Mouse (Mus musculus) midbrain, embryonic 10.5 days (tissue): Measurements from ENCODE around the gene Fetub. TPM values are rescaled to one million over a fixed set of nuclear protein-coding genes. Genes with fewer than 3 reads are reported as not detected.

Experiments used
- DNase-seq: peaks from one replicate; pipeline ENCODE4 v3.0.0-alpha.2; 2017; ENCODE audit warnings: low spot score
- H3K27ac ChIP-seq: fragments of 300-500 bp; sonication (generic); replicated peaks from 2 replicates; pipeline ENCODE4 v1.5.1; 2016; ENCODE audit warnings: mild to moderate bottlenecking
- H3K27me3 ChIP-seq: fragments of 300-500 bp; sonication (generic); 2 replicates; pipeline ENCODE4 v1.6.1; 2016; ENCODE audit warnings: low read depth, mild to moderate bottlenecking; ENCODE audit not compliant: poor library complexity, severe bottlenecking
- H3K36me3 ChIP-seq: fragments of 300-500 bp; sonication (generic); 2 replicates; pipeline ENCODE4 v1.6.1; 2016; ENCODE audit warnings: mild to moderate bottlenecking, moderate library complexity
- H3K4me1 ChIP-seq: fragments of 300-500 bp; sonication (generic); 2 replicates; pipeline ENCODE4 v1.6.1; 2016
- H3K4me3 ChIP-seq: fragments of 300-500 bp; sonication (generic); 2 replicates; pipeline ENCODE4 v1.5.1; 2016; ENCODE audit warnings: mild to moderate bottlenecking, moderate library complexity
- H3K9me3 ChIP-seq: fragments of 300-500 bp; sonication (generic); replicated peaks from 2 replicates; pipeline ENCODE4 v1.6.1; 2016; ENCODE audit warnings: mild to moderate bottlenecking
- WGBS: fragments of 180-500 bp; shearing (Covaris S2); methylation state at CpG from one replicate; pipeline ENCODE4 v1.1.7; 2016; 5-methylcytosine and 5-hydroxymethylcytosine counted together
- polyA plus RNA-seq: library from polyadenylated mRNA; unstranded; fragments of >200 nt; fragmentation: Nextera tagmentation; extraction: Ambion mirVana; gene quantifications from 2 replicates; pipeline ENCODE4 v1.2.1, GENCODE M21; 2016

The Fetub gene
- polyA plus RNA-seq, 1 experiment from 2014 or later, result not detected

GRCm38 (mm10) chr16:22888835-22889234, 29.3 kb upstream of the Fetub start:
- peaks cover 16% of the 10 kb centered on the region for H3K4me1 ChIP-seq
- H3K9me3 ChIP-seq, result no peaks in the 10 kb centered on the region
- peak; percentile 23 for DNase-seq
- 55% methylated on average over 4 of the region's 4 CpGs for WGBS
- H3K4me3 ChIP-seq, result no peak overlapping the region
- no peaks in the 10 kb centered on the region for H3K36me3 ChIP-seq
- H3K27me3 ChIP-seq, result no peaks in the 10 kb centered on the region
- peak overlapping the region; percentile 65 for H3K27ac ChIP-seq

DNA sequence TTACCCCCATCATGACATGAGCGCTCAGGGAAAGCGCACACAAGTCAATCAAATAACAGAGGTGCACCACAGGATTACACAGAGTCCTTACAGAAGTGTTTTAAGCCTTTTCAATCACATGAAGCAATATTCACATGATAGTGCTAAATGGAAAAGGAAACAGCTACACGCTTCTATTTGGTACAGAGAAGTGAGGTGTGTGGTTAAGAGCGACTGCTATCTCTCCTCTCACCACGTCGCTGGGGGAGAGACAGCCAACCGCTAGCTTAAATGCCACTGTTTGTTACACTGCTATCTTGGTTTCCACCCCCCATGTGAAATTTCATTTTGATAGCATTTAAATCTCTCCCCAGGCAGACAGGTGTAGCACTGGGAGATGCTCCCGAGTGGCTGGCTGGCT, 28.4 kb upstream of the Fetub start:
- H3K27me3 ChIP-seq, result no peaks in the 10 kb centered on the region
- DNase-seq, result no peak
- no peak overlapping the region for H3K4me3 ChIP-seq
- H3K9me3 ChIP-seq, result no peaks in the 10 kb centered on the region
- H3K36me3 ChIP-seq, result no peaks in the 10 kb centered on the region
- peaks cover 21% of the 10 kb centered on the region for H3K4me1 ChIP-seq
- H3K27ac ChIP-seq, result peak overlapping the region; percentile 65
- 88% methylated on average over 8 of the region's 8 CpGs for WGBS

GRCm38 (mm10) chr16:22890683-22891510, 27.2 kb upstream of the Fetub start, which contains the start of gene Ahsg:
Ahsg (plus strand) TSS chr16:22891277.
- Histone ChIP-seq H3K9me3 (no peaks in the 10 kb centered on the region), H3K4me3 (no peak within 1 kb of the TSS), H3K36me3 (no peaks in the 10 kb centered on the region), H3K27ac (no peak within 1 kb of the TSS), H3K27me3 (no peaks in the 10 kb centered on the region), H3K4me1 (peaks cover 21% of the 10 kb centered on the region)
- WGBS, result 89% methylated on average over 11 of the region's 11 CpGs
- no peak for DNase-seq

- Histone ChIP-seq H3K36me3 (no peaks in the 10 kb centered on the region), H3K27me3 (no peaks in the 10 kb centered on the region), H3K4me3 (no peak overlapping the region), H3K27ac (no peak overlapping the region), H3K9me3 (no peaks in the 10 kb centered on the region), H3K4me1 (peaks cover 21% of the 10 kb centered on the region)
- WGBS, result 92% methylated on average over 8 of the region's 8 CpGs
- no peak for DNase-seq
Observed at GRCm38 (mm10) chr16:22891733-22892154, 26.4 kb upstream of the Fetub start.

GRCm38 (mm10) chr16:22894095-22894494, 24.0 kb upstream of the Fetub start:
- 0 out of 2 replicates have a peak overlapping the region, but pooled peaks have one; percentile 9 for H3K27ac ChIP-seq

GRCm38 (mm10) chr16:22896618-22897017, 21.5 kb upstream of the Fetub start:
- Histone ChIP-seq H3K4me1 (peaks cover 8% of the 10 kb centered on the region; the same call in 1 of the 2 replicates), H3K4me3 (no peak overlapping the region), H3K27me3 (no peaks in the 10 kb centered on the region), H3K36me3 (no peaks in the 10 kb centered on the region), H3K27ac (no peak overlapping the region), H3K9me3 (no peaks in the 10 kb centered on the region)
- 82% methylated on average over 2 of the region's 2 CpGs for WGBS
- DNase-seq, result no peak

More at GRCm38 (mm10) chr16:22894095-22894494, 24.0 kb upstream of the Fetub start:
- Histone ChIP-seq H3K4me3 (no peak overlapping the region), H3K9me3 (no peaks in the 10 kb centered on the region), H3K36me3 (no peaks in the 10 kb centered on the region), H3K4me1 (peaks cover 12% of the 10 kb centered on the region), H3K27me3 (no peaks in the 10 kb centered on the region)
- 75% methylated on average over 8 of the region's 8 CpGs for WGBS
- DNase-seq, result no peak

GRCm38 (mm10) chr16:22899346-22899745, 18.8 kb upstream of the Fetub start:
- peaks cover under 1% of the 10 kb centered on the region; the same call in 1 of the 2 replicates for H3K4me1 ChIP-seq
- 69% methylated on average over 5 of the region's 5 CpGs for WGBS
- no peak for DNase-seq
- H3K27me3 ChIP-seq, result no peaks in the 10 kb centered on the region
- H3K36me3 ChIP-seq, result no peaks in the 10 kb centered on the region
- no peak overlapping the region for H3K27ac ChIP-seq
- no peaks in the 10 kb centered on the region for H3K9me3 ChIP-seq
- H3K4me3 ChIP-seq, result no peak overlapping the region

DNA sequence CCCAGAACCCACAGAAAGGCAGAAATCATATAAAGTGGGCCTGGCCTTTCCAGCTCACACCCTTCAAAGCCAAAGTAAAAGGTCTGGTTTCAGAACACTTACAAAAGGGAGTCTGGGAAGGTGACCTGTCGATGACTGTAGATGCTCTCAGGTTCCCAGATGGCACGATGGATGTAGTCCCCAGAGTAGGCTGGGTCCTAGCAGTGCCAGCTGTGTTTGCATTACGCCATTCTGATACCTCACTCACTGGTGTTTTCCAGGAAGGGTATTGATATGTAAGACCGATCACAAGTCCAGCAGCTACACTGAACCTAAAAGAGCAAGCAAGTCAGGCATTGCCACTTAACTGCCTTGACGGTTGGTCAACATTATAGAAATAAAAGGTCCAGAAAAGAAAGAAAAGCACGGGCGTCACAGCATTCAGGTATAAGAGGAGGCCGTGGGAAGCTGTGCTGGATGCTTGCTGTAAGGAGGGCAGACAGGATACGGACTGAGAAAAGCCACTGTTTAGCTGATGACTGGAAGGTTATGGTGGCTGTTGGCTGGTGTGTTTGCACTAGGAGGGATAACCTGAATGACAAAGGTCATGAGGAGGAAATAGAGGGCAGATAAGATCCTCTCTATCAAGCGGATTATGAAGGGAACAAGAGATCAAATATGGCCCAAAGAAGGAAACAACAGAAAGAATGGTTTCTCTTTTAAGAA, 18.1 kb upstream of the Fetub start:
- no peak for DNase-seq
- WGBS, result 85% methylated on average over 10 of the region's 10 CpGs
- no peaks in the 10 kb centered on the region for H3K4me1 ChIP-seq
- no peaks in the 10 kb centered on the region for H3K36me3 ChIP-seq
- H3K4me3 ChIP-seq, result no peak overlapping the region
- no peak overlapping the region for H3K27ac ChIP-seq
- H3K27me3 ChIP-seq, result no peaks in the 10 kb centered on the region
- no peaks in the 10 kb centered on the region for H3K9me3 ChIP-seq

- no peaks in the 10 kb centered on the region for H3K4me1 ChIP-seq
- H3K9me3 ChIP-seq, result no peaks in the 10 kb centered on the region
- H3K4me3 ChIP-seq, result no peak overlapping the region
- DNase-seq, result no peak
- no peaks in the 10 kb centered on the region for H3K36me3 ChIP-seq
- 90% methylated on average over 3 of the region's 3 CpGs for WGBS
- no peaks in the 10 kb centered on the region for H3K27me3 ChIP-seq
- no peak overlapping the region for H3K27ac ChIP-seq
Observed at GRCm38 (mm10) chr16:22901326-22901725, 16.8 kb upstream of the Fetub start.

DNA sequence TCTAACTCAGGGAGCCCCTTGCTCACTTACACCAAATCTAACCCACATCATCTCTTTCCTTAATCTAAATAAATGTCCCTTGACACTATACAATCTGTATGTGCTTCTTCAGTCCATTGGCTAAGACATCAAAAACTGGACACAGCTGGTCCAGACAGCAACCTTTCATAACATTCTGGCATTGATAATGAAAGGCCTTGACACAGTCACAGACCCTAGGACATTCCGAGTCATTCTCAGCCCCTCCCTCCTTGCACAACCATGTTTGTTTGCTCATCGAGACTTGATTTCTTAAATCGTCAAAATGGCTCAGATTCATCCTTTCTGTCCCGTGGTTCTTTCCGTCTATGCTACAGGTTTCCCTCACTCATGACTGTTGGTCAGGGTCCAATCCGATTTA, 8.8 kb upstream of the Fetub start:
- Histone ChIP-seq H3K4me1 (no peaks in the 10 kb centered on the region), H3K27ac (no peak overlapping the region), H3K4me3 (no peak overlapping the region), H3K36me3 (no peaks in the 10 kb centered on the region), H3K27me3 (no peaks in the 10 kb centered on the region), H3K9me3 (no peaks in the 10 kb centered on the region)
- no peak for DNase-seq
- WGBS, result 88% methylated on average over 6 of the region's 6 CpGs

DNA sequence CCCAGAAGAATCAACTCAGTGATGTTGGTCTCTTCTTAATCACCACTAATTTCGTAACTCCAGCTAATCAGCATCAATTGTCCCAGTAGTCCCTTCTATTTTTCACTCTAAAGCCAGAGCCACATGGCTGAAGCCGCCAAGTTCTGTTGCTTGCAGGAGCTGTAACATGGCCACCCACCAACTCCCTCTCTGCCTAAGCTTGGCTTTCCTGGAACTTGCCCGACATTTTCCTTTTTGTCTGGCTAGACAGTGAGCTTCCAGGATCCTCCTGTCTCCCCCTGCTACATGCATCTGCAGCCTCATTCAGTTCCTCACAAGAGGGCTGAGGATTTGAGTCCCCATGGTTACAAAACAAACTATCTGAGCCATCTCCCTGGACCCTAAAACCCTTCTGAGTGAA, 6.1 kb upstream of the Fetub start:
- 83% methylated on average over 3 of the region's 3 CpGs for WGBS
- Histone ChIP-seq H3K27me3 (no peaks in the 10 kb centered on the region), H3K9me3 (no peaks in the 10 kb centered on the region), H3K36me3 (no peaks in the 10 kb centered on the region), H3K4me3 (no peak overlapping the region), H3K4me1 (no peaks in the 10 kb centered on the region), H3K27ac (no peak overlapping the region)
- DNase-seq, result no peak

GRCm38 (mm10) chr16:22912886-22913285, 5.2 kb upstream of the Fetub start:
- WGBS, result 85% methylated on average over 6 of the region's 6 CpGs
- Histone ChIP-seq H3K4me3 (no peak overlapping the region), H3K4me1 (no peaks in the 10 kb centered on the region), H3K9me3 (no peaks in the 10 kb centered on the region), H3K27me3 (no peaks in the 10 kb centered on the region), H3K27ac (no peak overlapping the region), H3K36me3 (no peaks in the 10 kb centered on the region)
- no peak for DNase-seq

GRCm38 (mm10) chr16:22914276-22914675, 3.9 kb upstream of the Fetub start:
- H3K36me3 ChIP-seq, result no peaks in the 10 kb centered on the region
- no peak overlapping the region for H3K27ac ChIP-seq
- no peaks in the 10 kb centered on the region for H3K27me3 ChIP-seq
- DNase-seq, result no peak
- no peaks in the 10 kb centered on the region for H3K9me3 ChIP-seq
- no peak overlapping the region for H3K4me3 ChIP-seq
- no peaks in the 10 kb centered on the region for H3K4me1 ChIP-seq
